Mouse (Mus musculus) stomach, postnatal 0 days (tissue): ENCODE results near the gene Pde9a. TPM values are rescaled to one million over a fixed set of nuclear protein-coding genes. Genes with fewer than 3 reads are reported as not detected.
"Not testable (repeated sequence)": the region's sequence is repeated elsewhere in the genome, so short reads cannot be mapped to it uniquely, and the experiment has no call there.

ENCODE experiments used
- ATAC-seq: fragments of 200-750 bp; cut with Nextera tagmentation; 2 replicates; pipeline ENCODE4 v1.8.0; 2017; ENCODE audit not compliant: low FRiP score, low TSS enrichment
- DNase-seq: peaks from one replicate; pipeline ENCODE4 v3.0.0-alpha.2; 2016; ENCODE audit warnings: low spot score
- H3K27ac ChIP-seq: fragments of 300-500 bp; sonication (generic); replicated peaks from 2 replicates; pipeline ENCODE4 v1.5.1; 2014; ENCODE audit warnings: mild to moderate bottlenecking, control low read depth
- H3K27me3 ChIP-seq: fragments of 300-500 bp; sonication (generic); 2 replicates; pipeline ENCODE4 v1.6.1; 2014; ENCODE audit warnings: low read length; ENCODE audit not compliant: control insufficient read depth, insufficient read depth
- H3K36me3 ChIP-seq: fragments of 300-500 bp; sonication (generic); 2 replicates; pipeline ENCODE4 v1.6.1; 2014; ENCODE audit warnings: low read length, mixed read lengths; ENCODE audit not compliant: control insufficient read depth, insufficient read depth
- H3K4me1 ChIP-seq: fragments of 300-500 bp; sonication (generic); replicated peaks from 2 replicates; pipeline ENCODE4 v1.6.1; 2014; ENCODE audit warnings: antibody characterized with exemption; ENCODE audit not compliant: control insufficient read depth, insufficient read depth
- H3K4me2 ChIP-seq: fragments of 300-500 bp; sonication (generic); replicated peaks from 2 replicates; pipeline ENCODE4 v1.6.1; 2014; ENCODE audit warnings: low read depth, mild to moderate bottlenecking, control low read depth, moderate library complexity
- H3K4me3 ChIP-seq: fragments of 300-500 bp; sonication (generic); 2 replicates; pipeline ENCODE4 v1.5.1; 2014; ENCODE audit warnings: low read depth, low read length, control low read depth
- H3K9ac ChIP-seq: fragments of 300-500 bp; sonication (generic); 2 replicates; pipeline ENCODE4 v1.6.1; 2014; ENCODE audit warnings: mild to moderate bottlenecking, low read length, control low read depth, mixed read lengths
- H3K9me3 ChIP-seq: fragments of 300-500 bp; sonication (generic); 2 replicates; pipeline ENCODE4 v1.6.1; 2016; ENCODE audit warnings: low read length; ENCODE audit not compliant: control insufficient read depth
- CTCF ChIP-seq: IDR thresholded peaks from 2 replicates; pipeline ENCODE4 v1.5.1; 2016; ENCODE audit warnings: antibody characterized with exemption, low read depth, mild to moderate bottlenecking, moderate library complexity
- EP300 ChIP-seq: optimal IDR thresholded peaks from 2 replicates; pipeline ENCODE3; 2016; ENCODE audit warnings: antibody characterized with exemption
- WGBS: fragments of 180-500 bp; shearing (Covaris S2); extraction: QIAGEN DNeasy Blood & Tissue Kit; methylation state at CpG from one replicate; pipeline ENCODE4 v1.1.7; 2014; 5-methylcytosine and 5-hydroxymethylcytosine counted together
- polyA plus RNA-seq: library from polyadenylated mRNA; unstranded; fragments of >200 nt; fragmentation: Nextera tagmentation; extraction: Ambion mirVana; gene quantifications from 2 replicates; pipeline ENCODE4 v1.2.1, GENCODE M21; 2015

The Pde9a gene
- polyA plus RNA-seq, 1 experiment from 2014 or later = 11.6 TPM

- Histone ChIP-seq H3K9ac (no peak overlapping the region), H3K9me3 (no peaks in the 10 kb centered on the region), H3K27me3 (no peaks in the 10 kb centered on the region), H3K4me3 (no peak overlapping the region), H3K4me1 (no peaks in the 10 kb centered on the region), H3K27ac (no peak overlapping the region), H3K4me2 (no peak overlapping the region), H3K36me3 (no peaks in the 10 kb centered on the region)
- ATAC-seq (no peak), DNase-seq (no peak)
- TF ChIP-seq CTCF (no peak), EP300 (no peak)
- 82% methylated on average over 5 of the region's 5 CpGs for WGBS
Observed at GRCm38 (mm10) chr17:31348129-31348528, 37.9 kb upstream of the Pde9a start.

- Histone ChIP-seq H3K4me2 (no peak overlapping the region), H3K4me3 (no peak overlapping the region), H3K27me3 (no peaks in the 10 kb centered on the region), H3K9ac (no peak overlapping the region), H3K27ac (no peak overlapping the region), H3K36me3 (no peaks in the 10 kb centered on the region), H3K4me1 (no peaks in the 10 kb centered on the region), H3K9me3 (no peaks in the 10 kb centered on the region)
- no peak for DNase-seq
- TF ChIP-seq CTCF = no peak
- no peak for TF ChIP-seq EP300
- no peak for ATAC-seq
- 67% methylated on average over 12 of the region's 12 CpGs for WGBS
Observed at GRCm38 (mm10) chr17:31349388-31349787, 36.6 kb upstream of the Pde9a start.

- H3K27ac ChIP-seq = no peak overlapping the region
- no peaks in the 10 kb centered on the region for H3K27me3 ChIP-seq
- H3K36me3 ChIP-seq = no peaks in the 10 kb centered on the region
- H3K4me2 ChIP-seq = no peak overlapping the region
- ATAC-seq (no peak), DNase-seq (peak; percentile 29)
- H3K9me3 ChIP-seq = no peaks in the 10 kb centered on the region
- WGBS = 48% methylated on average over 8 of the region's 8 CpGs
- no peaks in the 10 kb centered on the region for H3K4me1 ChIP-seq
- TF ChIP-seq EP300 (no peak), CTCF (no peak)
- no peak overlapping the region for H3K9ac ChIP-seq
- H3K4me3 ChIP-seq = no peak overlapping the region
Observed at GRCm38 (mm10) chr17:31351984-31352383, 34.0 kb upstream of the Pde9a start.

GRCm38 (mm10) chr17:31353255-31353654 lies 32.8 kb upstream of the Pde9a start:
- no peak for TF ChIP-seq CTCF
- no peaks in the 10 kb centered on the region for H3K27me3 ChIP-seq
- no peak overlapping the region for H3K27ac ChIP-seq
- ATAC-seq (no peak), DNase-seq (no peak)
- WGBS = 82% methylated on average over 2 of the region's 2 CpGs
- H3K9me3 ChIP-seq = no peaks in the 10 kb centered on the region
- H3K36me3 ChIP-seq = no peaks in the 10 kb centered on the region
- H3K4me2 ChIP-seq = no peak overlapping the region
- H3K4me1 ChIP-seq = no peaks in the 10 kb centered on the region
- H3K4me3 ChIP-seq = no peak overlapping the region
- no peak overlapping the region for H3K9ac ChIP-seq

- H3K27me3 ChIP-seq, H3K4me1 ChIP-seq, H3K4me3 ChIP-seq, ATAC-seq, H3K9me3 ChIP-seq, DNase-seq, H3K9ac ChIP-seq, H3K36me3 ChIP-seq, H3K4me2 ChIP-seq, H3K27ac ChIP-seq: not testable (repeated sequence)
- WGBS = 68% methylated on average over 3 of the region's 3 CpGs
Observed at GRCm38 (mm10) chr17:31354684-31355083, 31.3 kb upstream of the Pde9a start.

GRCm38 (mm10) chr17:31355792-31356502 lies 30.1 kb upstream of the Pde9a start:
- no peak overlapping the region for H3K4me2 ChIP-seq
- H3K36me3 ChIP-seq = no peaks in the 10 kb centered on the region

More at GRCm38 (mm10) chr17:31355792-31356502, 30.1 kb upstream of the Pde9a start:
- Histone ChIP-seq H3K27me3 (no peaks in the 10 kb centered on the region), H3K9me3 (no peaks in the 10 kb centered on the region), H3K27ac (no peak overlapping the region), H3K4me3 (no peak overlapping the region), H3K4me1 (no peaks in the 10 kb centered on the region), H3K9ac (no peak overlapping the region)
- 33% methylated on average over 7 of the region's 8 CpGs for WGBS
- DNase-seq (no peak), ATAC-seq (no peak)
- no peak for TF ChIP-seq CTCF
- no peak for TF ChIP-seq EP300
